Mouse (Mus musculus) central nervous system, embryonic 11.5 days (tissue): ENCODE measurements around the gene Vmn1r88. TPM values are rescaled to one million over a fixed set of nuclear protein-coding genes. Genes with fewer than 3 reads are reported as not detected.

Source experiments
- polyA plus RNA-seq: library from polyadenylated mRNA; depleted of rRNA; stranded (reverse); fragments of >200 nt; gene quantifications from 2 replicates; pipeline ENCODE4 v1.2.3, GENCODE M21; 2012; rRNA removed

Vmn1r88 gene
- polyA plus RNA-seq = 0.01 TPM in 1 of 2 replicates, not detected in the other

GRCm38 (mm10) chr7:13159268-13159667 lies at the start of gene Vmn1r88:
Gene Vmn1r88, plus strand, starts transcription at chr7:13159568.

GRCm38 (mm10) chr7:13119817-13120216 lies 39.6 kb upstream of the Vmn1r88 start, which contains the start of gene Vmn1r86:
Gene Vmn1r86, minus strand, starts transcription at chr7:13119917.

GRCm38 (mm10) chr7:13140057-13140456 lies 19.3 kb upstream of the Vmn1r88 start, which contains the start of gene Vmn1r87:
Gene Vmn1r87, minus strand, starts transcription at chr7:13140157.

GRCm38 (mm10) chr7:13212720-13213119 lies 53.4 kb downstream of the Vmn1r88 start, which contains the start of gene Vmn1r89:
Gene Vmn1r89, plus strand, starts transcription at chr7:13213020.

Other genes with a start within 250 kb of the Vmn1r88 start
- gene Rps5, start 237.3 kb upstream of the Vmn1r88 start, polyA plus RNA-seq = 1,933 and 2,968 TPM in 2 replicates
- 2.1 and 2.5 TPM in 2 replicates for gene Rnf225, start 232.2 kb upstream of the Vmn1r88 start, polyA plus RNA-seq
- gene Zfp324, start 193.7 kb upstream of the Vmn1r88 start, polyA plus RNA-seq = 7.0 and 8.2 TPM in 2 replicates
- gene Zfp446, start 181.7 kb upstream of the Vmn1r88 start, polyA plus RNA-seq = 11.3 and 12.6 TPM in 2 replicates
- gene Slc27a5, start 161.4 kb upstream of the Vmn1r88 start, polyA plus RNA-seq = 0.17 and 0.23 TPM in 2 replicates
- gene Trim28, start 160.5 kb upstream of the Vmn1r88 start, polyA plus RNA-seq = 677 and 777 TPM in 2 replicates
- 25.8 and 30.1 TPM in 2 replicates for gene Zbtb45, start 149.5 kb upstream of the Vmn1r88 start, polyA plus RNA-seq
- gene Chmp2a, start 124.8 kb upstream of the Vmn1r88 start, polyA plus RNA-seq = 137 and 237 TPM in 2 replicates
- 152 and 259 TPM in 2 replicates for gene Ube2m, start 121.3 kb upstream of the Vmn1r88 start, polyA plus RNA-seq
- gene Mzf1, start 104.8 kb upstream of the Vmn1r88 start, polyA plus RNA-seq = 4.1 and 5.6 TPM in 2 replicates
- gene Vmn1r85, start 64.4 kb upstream of the Vmn1r88 start, polyA plus RNA-seq = not detected in 2 replicates
- not detected in 2 replicates for gene Vmn1r86, start 39.7 kb upstream of the Vmn1r88 start, polyA plus RNA-seq
- gene Vmn1r87, start 19.4 kb upstream of the Vmn1r88 start, polyA plus RNA-seq = not detected in 2 replicates
- not detected in 2 replicates for gene Vmn1r89, start 53.5 kb downstream of the Vmn1r88 start, polyA plus RNA-seq
- 92.0 and 163 TPM in 2 replicates for gene Lig1, start 117.7 kb downstream of the Vmn1r88 start, polyA plus RNA-seq
- gene Zswim9, start 119.2 kb downstream of the Vmn1r88 start, polyA plus RNA-seq = 12.4 and 14.4 TPM in 2 replicates
- 3.8 and 3.9 TPM in 2 replicates for gene Pla2g4c, start 165.1 kb downstream of the Vmn1r88 start, polyA plus RNA-seq
- gene Cabp5, start 238.6 kb downstream of the Vmn1r88 start, polyA plus RNA-seq = 0.17 and 0.98 TPM in 2 replicates